Mouse (Mus musculus) c-Kit-positive CD71-positive TER-119-positive erythroid progenitor cells, embryonic 14.5 days (primary cell): ENCODE measurements around the gene Ube2o.

Experiments used
- DNase-seq: peaks from one replicate; pipeline ENCODE4 v3.0.0-alpha.2; 2013; ENCODE audit warnings: low spot score

Ube2o gene

DNA sequence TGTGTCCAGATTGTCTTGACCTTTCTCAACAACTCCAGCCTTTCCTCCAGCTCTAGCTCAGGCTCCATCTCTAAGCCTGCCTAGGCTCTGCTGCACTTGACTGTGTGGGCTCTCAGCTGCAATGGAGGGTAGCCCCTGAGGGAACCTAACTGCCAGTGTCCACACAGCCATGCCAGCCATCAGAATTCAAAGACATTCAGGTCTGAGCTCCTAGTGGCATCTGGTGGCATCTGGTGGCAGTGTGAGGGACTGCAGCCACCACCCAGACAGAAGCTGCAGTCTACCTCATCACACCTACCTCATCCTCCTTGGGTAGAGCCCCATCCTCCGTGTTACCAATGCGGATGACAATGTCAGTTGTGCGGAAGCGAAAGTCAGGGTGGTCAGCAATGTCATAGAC lies 38.1 kb downstream of the Ube2o start:
- peak; percentile 47 for DNase-seq

DNA sequence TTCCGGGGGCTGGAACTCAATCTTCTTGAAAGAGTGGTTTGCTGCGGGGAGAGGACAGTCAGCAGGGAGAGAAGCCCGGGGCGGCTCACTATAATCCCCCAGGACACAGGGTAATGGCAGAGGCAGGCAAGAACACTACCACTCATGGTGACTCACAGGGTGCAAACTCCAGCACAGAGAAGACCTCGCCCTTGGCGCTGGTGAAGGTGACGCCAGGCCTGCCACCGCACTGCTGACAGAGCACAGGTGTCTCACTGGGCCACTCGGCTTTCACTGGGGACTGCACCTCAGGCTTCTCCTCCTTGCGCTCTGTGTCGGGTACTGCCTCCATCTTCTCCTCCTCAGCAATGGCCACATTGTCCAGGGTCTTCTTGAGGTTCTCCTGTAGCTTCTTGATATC lies 40.1 kb downstream of the Ube2o start:
- no peak for DNase-seq

DNA sequence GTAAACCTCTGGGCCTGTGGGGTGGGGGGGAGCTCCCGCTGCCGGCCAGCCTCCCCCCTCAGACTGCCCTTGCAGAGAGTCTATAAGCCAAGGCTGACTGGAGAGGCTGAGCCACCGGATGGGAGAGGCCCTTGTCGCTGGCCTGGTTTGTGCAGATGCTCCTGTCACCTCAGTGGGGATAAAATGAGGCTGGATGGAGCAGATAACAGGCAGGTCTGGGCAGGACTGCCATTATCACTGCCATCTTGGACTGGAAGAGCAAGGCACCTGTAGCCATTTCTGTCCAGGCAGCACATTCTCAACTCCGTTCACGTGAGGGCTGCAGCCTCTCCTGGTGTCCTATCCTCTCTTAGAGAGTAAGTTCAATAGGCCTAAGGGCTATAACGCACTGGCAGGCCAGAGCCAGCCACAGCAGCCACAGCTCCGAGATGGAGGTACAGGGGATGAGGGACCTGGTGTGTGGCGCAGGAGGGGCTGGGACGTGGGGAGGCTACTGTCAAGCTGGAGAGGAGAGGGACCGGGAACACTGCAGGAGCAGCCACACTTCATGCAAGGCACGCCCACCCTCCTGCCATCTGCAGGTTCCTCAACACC lies 43.0 kb downstream of the Ube2o start:
- DNase-seq = peak; percentile 53

DNA sequence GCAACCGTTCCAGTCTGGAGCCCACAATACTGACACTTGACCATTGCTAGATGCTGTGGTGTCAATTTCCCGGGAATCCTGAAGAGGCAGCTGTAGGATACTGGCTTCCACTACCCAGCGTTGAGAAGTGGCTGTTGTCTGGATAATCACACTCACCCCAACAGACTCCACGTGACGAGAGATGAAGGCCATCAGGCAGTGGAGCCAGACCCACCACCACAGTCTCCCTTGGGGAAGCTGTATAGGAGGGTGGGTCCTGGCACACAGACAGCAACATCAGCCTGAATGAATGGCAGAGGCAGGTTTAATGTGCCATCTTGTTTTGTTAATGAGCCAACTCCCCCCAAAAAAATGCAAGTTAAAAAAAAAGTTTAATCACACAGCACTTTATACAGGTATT lies 43.9 kb downstream of the Ube2o start:
- DNase-seq = no peak

DNA sequence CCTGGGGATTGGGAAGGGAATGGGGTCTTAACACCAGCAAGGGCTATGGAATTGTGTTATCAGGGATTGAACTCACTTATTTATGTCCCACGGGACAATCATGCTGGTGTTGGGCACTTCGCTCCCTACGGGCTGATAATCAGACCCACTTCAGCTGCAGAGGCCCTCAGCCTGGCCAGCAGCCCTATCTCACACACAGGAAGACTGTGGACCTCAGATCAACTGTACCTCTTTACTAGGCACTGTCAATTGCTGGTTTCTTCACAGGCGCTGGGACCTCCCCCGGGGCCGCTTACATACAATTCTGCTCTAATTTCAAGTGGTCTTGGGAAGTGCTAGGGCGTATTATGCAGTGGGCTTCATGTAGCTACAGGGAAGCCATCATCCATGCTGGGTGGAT lies 44.6 kb downstream of the Ube2o start:
- peak; percentile 66 for DNase-seq

DNA sequence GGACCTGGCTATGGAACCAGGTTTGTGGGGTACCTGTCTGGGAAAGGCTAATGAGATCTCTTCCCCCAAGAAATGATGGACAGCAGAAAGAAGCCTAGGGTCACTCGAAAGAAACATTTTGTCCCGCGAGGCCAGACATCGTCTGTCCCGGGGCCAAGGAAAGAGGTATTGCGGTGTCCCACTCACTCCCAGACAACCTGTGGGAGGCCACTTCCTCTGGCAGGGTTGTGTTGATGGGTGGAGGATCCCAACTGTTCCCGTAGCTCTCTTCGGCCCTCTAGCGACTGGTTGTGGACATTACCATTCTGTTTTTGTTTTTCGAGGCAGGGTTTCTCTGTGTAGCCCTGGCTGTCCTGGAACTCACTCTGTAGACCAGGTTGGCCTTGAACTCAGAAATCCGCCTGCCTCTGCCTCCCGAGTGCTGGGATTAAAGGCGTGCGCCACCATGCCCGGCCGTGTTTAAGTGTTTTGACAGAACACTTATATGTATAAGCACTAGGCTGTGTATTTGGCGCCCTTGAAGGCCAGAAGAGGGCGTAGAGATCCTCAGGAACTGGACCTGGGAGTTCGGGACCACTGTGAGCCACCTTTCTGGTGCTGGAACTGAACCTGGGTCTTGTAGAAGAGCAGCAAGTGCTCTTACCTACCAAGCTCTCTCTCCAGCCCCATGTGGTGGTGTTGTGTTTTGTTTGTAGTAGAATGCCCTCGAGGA lies 46.9 kb downstream of the Ube2o start:
- DNase-seq = peak; percentile 91

DNA sequence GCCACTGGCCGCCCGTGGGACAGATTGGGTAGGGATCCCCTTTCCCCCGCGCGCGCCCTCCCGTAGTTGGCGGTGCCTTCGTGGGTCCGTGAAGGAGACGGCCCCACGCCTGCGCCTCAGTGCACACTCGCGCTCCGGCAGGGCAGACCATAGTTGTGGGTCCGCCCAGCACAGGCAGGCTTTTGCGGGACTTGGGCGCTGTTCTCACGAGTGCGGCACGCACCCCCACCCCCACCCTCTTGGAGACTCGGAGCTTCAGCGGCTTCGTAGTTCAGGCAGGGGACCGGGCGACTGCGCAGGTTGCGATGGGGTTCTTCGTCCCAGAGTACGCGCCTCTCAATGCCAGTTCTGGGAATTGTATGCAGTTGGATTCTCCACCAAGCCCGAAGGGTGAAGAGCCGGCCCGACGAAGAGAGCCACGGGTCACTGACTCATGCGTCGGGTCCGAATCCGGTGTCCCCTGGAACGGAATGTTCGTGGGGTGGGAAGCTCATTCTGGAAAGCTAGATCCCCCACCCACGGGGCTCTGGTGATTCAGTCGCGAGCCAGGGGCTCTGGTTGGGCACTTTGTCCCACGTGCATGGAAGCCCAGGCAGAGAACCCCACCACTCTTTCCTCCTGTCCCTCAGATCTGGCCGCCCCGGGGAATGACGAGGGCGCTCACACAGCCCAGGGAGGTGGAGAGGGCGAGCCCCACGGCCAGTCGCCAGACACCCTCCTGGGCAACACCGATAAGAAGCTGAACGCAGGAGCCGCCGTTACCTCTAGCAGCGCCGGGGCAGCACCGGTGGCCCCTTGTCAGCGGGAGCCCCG lies 47.7 kb downstream of the Ube2o start:
- peak; percentile 85 for DNase-seq

DNA sequence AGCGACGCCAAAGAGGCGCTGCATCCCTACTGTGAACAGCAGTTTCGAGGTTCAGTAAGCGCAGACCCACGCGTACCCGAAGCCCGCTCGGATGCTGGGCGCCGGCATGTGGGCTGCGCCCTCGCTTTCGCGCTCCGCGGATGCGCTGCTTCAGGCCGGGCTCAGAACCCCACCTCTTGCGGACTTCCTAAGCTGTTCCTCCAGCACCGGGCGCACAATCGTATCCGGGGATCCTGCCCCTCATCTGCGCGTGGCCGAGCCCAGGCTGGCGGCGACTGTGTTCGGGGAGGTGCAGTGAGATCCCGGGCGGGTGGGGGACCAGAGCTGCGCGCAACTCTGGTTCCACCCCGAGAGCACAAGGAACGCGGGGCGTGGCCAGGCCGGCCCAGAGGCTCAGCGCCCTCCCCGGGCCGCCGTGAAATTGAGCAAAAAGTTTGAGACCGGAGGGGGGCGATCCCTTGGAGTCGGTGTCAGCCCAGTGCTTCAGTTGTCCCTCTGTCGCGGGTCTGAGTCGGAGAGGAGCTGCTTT lies 48.4 kb downstream of the Ube2o start:
- DNase-seq = peak; percentile 82

DNA sequence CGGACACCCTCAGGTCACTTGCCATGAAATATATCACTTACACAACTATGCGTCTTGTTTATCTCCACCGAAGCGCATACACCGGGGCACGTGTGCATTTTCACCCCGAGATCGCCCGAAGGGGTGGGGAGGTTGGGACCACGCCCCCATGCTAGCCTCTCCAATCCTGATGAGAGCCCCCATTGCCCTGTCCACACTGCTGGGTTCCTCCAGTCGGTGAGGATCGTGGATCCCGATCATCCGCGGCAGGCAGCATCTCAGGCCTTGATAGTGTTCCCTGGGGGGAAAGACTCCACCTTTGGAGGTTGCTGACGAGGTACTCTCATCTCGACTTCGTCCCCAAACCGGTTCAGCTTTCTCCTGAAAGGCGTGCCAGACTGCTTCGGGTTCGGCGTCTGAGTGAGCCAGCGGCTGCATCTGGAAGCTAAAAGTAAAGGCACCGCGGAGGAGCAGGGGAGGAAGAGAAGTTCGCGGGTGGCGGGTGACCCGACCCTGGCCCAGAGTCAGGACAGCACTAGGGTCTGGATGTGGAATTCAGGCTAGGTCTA lies 48.9 kb downstream of the Ube2o start:
- DNase-seq = no peak

DNA sequence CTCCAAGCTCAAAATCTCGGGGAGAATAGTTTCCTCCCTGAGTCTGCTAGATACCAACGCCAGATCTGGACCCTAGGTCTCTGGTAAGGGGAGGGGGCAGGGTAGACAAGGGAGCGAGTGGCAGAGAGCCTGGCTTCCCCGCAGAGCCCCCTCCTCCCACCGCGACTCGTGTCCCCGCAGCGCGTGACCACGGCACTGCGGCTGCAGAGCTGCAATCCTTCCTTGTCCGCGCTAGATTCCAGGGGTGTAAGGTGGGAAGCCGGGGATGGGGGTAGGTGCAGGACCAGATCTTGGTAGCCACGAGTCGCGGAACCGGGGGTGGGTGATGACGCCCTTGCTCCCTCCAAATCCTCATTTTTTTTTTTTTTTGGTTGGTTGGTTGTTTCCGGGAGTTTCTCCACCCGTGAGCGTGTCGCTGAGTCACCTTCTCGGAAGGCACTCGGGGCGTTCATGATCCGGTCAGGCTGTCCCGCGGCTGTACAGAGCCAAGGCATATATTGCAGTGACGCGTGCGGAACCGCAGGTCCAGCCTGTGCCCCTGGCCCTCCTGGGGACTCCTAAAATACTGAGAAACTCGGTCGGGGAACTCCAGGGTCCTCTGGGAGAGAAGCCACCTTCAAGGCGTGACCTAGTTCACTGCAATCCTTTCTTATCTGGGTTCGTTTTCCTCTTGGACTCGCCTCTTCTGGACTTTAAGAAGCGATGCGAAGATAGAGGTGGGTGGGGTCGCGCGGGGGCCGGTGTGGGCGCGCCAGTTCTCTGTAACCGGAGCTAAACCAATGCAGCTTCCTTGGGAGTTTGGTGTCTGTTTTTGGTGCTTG lies 49.7 kb downstream of the Ube2o start:
- peak; percentile 65 for DNase-seq

DNA sequence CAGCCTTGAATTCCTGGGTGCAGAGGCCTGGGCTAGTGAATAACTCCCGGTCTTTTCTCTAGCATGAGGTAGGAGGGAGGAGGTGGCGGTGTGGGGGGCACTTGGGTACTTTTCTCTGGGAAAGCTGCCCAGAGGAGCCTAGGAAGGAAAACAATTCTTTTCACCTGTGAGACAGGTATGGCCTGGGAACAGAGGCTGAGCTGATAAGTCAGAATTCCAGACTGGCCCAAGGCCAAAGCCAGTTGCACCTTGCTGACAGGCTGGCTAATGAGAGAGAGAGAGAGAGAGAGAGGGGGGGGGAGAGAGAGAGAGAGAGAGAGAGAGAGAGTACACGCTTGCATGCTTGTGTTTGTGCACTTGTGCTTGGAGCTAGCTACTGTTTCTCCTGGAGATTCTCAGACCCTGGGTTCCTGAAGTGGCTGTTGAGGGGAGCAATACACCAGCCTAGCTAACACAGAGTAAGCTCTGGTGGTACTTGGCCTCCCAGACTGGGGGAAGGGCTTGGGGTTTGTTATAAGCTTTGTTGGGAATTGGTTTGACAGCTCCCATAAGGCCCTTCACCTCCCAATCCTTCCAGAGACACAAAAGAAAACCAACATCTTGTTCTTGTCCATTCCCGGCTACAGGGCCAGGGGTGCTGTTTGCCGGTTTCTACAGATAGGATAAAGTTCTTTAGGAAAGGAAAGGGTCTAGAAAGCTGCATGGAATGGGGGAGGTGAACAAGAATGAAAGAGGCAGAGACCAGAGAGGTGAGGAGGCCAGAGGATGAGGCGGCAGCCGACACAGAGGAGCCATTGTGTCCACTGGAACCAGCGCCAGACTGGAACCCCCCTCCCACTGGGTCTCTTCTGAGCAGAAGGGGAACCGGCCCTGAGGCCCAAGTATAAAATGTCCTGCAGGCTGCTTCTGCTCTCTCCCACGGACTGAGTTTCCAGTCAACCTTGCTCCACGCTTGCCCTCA lies 50.8 kb downstream of the Ube2o start, which contains the start of gene Sphk1:
Gene Sphk1, plus strand, starts transcription at position 739 of the 961 bp plus-strand sequence.
- no peak for DNase-seq

DNA sequence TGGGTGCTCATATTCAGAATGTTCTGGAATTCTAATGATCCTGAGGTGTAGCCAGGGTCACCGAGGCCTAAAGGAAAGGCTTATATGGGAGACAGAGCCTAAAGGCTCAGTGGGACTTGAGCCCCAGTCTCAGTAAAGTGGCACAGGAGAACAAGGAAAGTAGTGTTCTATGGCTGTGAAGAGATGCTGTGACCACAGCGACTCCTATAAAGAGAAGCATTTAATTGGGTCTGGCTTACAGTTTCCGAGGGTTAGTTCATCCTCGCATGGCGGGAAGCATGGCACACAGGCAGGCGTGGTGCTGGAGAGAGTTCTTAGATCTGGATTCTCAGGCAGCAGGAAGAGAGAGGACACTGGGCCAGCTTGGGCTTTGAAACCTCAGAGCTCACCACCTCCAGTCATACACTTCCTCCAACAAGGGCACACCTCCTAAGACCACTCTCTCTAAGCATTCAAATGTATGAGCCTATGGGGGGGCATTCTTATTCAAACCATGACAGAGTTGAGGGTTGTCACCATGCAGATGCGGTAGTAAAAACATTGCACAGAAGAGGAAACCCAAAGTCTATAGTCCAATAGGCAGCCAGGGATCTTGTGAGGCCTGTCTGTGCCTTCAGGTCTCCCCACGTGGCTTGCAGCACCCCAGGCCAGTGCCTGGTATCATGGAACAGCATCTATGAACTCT lies 52.5 kb downstream of the Ube2o start:
- no peak for DNase-seq

DNA sequence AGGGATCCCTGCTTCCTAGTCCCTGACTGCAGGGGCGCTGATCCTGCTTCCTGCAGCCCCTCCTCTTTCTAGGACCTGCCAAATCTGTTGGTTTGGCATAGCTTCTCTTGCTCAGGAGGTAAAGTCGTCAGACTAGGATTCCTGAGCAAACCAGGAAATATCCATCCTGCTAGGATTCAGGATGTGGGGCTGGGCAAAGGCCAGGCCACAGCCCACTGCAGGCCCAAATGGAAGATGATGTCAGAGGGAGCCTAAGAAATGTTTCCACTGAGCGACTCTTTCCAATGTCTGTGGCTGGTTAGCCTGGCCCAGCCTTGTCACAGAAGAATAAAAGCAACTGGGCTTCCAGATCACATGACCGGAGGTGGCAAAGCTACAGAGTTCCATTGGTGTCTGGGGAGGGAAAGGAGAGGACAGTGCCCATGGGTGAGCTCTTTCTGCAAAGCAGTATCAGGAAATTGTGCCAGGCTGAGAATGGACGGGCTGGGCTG lies 57.5 kb downstream of the Ube2o start:
- no peak for DNase-seq

DNA sequence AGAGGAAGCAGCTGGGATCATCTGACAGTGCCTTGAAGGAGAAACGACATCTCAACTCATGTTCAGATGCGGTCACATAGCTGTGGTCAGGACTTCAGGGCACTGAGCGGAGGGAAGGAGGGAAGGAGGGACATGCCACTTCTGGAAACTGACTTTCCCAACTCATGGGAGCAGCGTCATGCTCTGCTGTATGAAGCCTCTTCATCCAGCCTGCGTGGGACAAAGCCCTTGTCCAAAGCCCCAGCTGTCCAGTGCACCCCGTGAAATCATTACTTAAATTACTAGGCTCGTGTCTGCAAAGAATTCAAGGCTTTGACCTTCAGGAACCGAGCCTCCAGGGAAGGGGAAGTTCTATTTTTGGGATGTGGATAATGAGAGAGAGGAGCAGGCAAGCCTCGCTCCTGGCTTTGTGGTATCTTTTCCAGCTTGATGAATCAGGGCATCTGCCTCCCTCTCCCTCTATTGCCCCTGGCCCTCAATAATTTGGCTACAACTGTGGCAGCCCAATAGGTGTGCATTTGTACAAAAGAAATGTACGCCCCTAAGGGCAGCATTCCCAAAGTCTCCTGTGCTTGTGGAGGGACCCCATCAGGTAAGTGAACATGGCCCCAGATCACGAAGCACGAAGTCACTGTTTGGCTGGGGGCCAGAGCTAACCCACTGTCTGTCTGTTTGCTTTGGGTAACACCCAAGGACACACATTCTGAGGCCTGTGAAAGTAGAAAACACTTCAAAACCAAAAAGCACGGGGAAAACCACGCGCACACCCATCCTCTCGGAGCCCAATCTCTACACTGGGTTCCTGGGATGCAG lies 58.2 kb downstream of the Ube2o start:
- no peak for DNase-seq

DNA sequence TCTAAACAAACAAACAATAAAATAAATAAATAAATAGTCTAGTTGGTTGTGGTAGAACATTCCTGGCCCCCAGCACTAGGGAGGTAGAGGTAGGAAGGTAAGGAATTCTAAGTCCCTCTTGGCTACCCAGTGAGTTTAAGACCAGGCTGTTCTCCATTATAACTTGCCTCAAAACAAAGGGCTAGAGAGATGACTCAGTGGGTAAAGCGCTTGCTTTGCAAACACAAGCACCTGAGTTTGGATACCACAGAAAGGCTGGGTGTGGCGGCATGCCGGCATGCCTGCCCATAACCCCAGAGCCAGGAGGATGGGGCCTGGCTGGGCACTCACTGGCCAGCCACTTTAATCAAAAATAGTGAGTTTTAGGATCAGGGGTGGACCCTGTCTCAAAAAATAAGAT lies 59.2 kb downstream of the Ube2o start:
- no peak for DNase-seq

DNA sequence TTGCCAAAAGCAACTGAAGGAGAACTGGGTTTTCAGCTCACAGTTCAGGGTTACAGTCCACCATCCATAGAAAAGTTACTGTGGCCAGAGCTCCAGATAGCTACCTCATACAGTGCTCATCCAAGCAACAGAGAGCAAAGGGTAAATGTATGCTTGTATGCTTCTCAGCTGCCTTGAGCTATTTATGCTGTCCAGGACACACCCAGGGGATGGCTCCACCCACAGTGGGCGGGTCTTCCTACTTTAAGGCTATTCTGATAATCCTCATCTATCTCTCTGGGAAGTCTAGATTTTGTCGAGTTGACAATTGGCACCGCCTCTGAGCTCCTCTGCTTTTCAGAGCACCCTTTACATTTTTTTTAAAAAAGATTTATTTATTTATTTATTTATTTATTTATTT lies 60.1 kb downstream of the Ube2o start:
- DNase-seq = peak; percentile 70

DNA sequence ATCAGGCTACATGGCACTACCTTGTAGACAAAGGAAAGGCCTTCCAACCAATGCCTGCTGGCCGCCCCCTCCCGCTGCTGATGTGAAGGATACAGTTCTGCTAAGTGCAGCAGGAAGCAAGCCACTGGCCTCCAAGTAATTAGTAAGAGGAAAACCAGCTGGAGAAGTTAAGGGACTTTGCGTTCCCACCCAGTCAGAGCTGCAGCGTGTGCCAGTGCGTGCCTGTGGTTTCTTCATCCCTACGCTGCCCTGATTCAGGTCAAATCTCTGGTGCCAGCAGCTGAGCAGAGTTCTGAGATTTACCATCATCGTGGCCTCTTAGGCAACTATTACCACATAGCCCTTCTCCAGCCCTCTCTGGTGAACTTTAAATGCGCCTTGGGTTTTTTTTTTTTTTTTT lies 62.8 kb downstream of the Ube2o start:
- DNase-seq = no peak

DNA sequence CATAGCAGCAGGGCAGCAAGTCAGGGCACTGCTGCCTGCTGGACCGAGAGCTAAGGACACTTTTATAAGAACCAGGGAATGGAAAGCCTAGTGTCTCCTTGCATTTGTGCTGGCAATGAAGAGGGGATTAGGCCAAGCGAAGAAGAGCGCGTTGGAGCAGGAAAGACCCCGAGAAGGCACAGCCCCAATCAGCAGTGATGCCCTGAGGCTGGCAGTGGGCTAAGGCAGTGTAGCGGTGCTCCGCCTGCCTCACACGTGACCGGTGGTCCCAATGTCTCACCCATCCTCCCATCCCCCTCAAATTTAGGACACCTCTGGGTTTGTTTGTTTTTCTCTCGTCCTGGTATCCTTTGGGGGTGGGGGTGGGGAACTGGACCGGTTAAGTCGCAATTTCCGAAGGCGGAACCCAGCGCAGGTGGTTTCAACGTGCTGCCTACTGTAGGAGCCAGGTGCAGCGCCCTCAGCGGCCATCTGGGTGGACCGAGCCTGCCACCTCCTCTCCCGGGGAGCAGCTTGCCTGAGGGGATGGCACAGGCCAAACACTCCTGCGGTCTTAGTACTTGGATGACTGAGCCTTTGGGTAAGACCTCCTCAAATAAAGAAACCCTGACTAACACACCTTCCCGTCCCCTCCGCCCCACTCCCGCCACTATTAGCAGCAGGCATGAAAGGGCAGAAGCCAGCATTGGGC lies 65.8 kb downstream of the Ube2o start:
- no peak for DNase-seq
